Mouse (Mus musculus): ENCODE results near the gene Vwa5b1.

Vwa5b1 gene

DNA sequence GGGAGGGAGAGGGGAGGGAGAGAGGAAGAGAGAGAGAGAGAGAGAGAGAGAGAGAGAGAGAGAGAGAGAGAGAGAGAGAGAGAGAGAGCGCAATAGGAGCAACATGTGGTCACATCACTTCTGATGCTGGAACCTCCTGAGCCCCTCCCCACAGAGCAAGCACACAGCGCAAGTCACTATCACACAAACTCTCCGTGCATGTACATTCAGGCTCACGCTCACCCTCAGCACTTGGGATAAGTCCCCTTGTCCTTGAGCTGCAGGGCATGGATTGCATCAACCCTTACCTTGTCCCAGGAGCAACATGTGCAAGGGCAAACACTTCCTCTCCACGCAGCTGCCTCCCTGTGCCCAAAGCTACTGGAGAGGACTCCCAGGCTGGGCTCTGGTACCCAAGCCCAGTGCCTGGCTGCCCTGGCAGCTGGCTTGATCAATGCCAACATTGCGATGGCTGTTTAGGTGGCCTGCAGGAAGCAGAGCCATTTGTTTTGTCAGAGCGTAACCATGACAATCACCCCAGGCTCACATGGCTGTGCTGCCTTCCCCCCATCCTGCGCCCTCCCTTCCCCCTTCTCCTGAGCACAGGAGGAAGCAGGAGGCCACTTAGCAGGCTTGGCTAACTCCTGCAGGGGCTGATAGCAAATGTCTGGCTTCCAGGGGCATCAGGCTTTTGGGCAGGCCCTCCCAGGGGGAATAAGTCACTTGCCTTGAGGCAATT, at the start of gene Vwa5b1:
Gene Vwa5b1, minus strand, starts transcription at position 457 of the 718 bp plus-strand sequence.
- DNase-seq (ENCODE audit: low read depth, low spot score): no peak

GRCm38 (mm10) chr4:138682760-138683159, 47.1 kb upstream of the Vwa5b1 start:
- DNase-seq (ENCODE audit: low read depth, low spot score): no peak

GRCm38 (mm10) chr4:138680124-138680523, 44.4 kb upstream of the Vwa5b1 start:
- DNase-seq (ENCODE audit: low read depth, low spot score): no peak

DNA sequence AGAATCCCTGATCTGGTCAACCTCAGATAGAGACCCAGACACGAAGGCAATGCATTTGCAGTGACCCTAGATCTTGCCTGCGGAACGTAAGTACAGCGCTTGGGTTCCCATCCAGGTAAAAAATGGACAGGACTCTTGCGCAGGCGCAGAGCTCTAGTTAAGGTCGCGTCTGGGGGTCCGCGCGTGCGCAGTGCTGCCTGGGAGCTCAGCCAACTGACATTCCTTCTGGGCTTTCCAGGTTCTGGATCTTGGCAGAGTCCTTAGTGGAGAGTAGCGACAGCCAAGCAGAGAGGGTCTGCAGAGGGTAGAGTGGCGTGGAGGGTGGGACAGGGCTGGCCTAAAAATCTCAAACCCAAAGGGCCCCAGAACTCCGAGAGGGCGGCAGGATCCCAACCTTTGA, 41.9 kb upstream of the Vwa5b1 start:
- DNase-seq (ENCODE audit: low read depth, low spot score): peak; percentile 54

- peak; percentile 45 for DNase-seq (ENCODE audit: low read depth, low spot score)
Measured at GRCm38 (mm10) chr4:138676480-138676879, 40.8 kb upstream of the Vwa5b1 start.

DNA sequence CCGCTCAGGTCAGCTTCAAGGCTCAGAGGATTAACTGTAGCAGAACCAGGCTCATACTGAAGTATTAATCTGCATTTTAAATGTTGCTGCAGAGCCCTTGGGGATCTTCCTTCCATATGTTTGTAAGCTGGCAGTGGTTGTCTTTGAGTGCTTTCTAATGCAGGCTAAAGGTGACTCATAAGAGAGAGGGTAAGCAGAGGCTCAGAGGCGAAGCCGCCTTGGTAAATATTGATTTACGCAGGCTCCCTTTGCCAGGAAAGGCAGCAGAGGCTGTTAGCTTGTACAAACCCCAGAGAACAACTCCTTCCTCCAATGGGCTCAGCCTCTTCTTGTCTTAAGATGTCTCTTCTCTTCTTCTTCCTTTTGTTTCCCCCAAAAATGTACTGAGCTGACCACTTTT, 36.5 kb upstream of the Vwa5b1 start:
- no peak for DNase-seq (ENCODE audit: low read depth, low spot score)

DNA sequence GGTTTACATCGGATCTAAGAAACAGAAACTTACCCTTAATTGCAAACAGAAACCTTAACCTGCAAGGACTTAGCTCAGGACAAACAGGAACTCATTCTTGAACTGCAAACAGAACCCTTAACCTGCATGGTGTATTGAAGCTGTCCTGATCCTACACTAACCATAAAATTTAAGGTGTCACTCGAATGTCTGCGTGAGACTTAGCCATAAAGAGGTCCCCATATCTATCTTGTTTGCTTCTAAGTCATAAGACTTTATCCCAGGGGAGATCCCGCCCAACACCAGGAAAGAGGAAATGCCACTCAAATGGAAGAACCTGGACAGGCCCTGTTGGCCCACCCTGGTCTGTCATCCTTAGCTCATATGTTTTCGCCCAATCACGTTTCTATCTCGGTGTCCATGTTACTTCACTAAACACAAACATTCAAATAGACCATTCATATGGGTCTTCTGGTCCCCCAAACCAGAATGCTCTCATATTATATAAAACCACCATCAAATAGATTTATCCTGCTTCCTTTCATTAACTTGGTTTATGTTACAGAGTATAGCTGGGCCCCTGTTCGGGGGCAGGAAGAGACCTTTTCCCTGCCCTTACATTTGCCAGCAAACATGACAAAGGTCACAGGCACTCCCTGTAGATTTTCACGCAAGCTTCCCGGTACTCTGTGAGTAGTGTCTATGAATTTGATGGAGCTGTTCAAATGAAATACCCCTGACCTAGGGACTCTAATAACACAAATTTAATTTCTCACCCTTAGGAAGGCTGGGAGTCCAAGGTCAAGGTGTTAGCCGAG, 34.6 kb upstream of the Vwa5b1 start:
- no peak for DNase-seq (ENCODE audit: low read depth, low spot score)

DNA sequence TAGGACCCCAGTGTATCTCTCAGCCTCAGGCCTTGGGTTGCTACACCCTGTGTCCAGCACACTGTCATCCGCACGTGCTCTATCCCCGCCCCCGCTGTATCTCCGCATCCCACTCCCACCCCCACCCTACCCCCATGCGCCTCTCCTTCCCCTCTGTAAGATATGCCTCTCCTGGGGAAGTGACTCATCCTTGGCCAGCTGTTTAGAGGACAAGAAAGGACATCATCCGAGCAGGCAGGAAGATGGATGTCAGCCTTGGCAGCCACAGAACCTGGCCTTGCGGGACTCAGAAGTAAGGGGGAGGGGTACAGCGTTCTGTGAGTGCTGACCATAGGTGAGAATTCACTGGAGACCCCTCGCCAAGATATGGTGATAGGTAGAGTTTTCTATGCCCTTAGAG, 30.8 kb upstream of the Vwa5b1 start:
- no peak for DNase-seq (ENCODE audit: low read depth, low spot score)

- DNase-seq (ENCODE audit: low read depth, low spot score): no peak
Measured at GRCm38 (mm10) chr4:138659936-138660602, 24.4 kb upstream of the Vwa5b1 start.

GRCm38 (mm10) chr4:138653056-138653455, 17.4 kb upstream of the Vwa5b1 start:
- DNase-seq (ENCODE audit: low read depth, low spot score): no peak

- DNase-seq (ENCODE audit: low read depth, low spot score): no peak
Measured at GRCm38 (mm10) chr4:138651881-138652280, 16.2 kb upstream of the Vwa5b1 start.

- DNase-seq (ENCODE audit: low read depth, low spot score): no peak
Measured at GRCm38 (mm10) chr4:138648096-138648635, 12.5 kb upstream of the Vwa5b1 start.

GRCm38 (mm10) chr4:138642272-138642671, 6.6 kb upstream of the Vwa5b1 start:
- no peak for DNase-seq (ENCODE audit: low read depth, low spot score)

DNA sequence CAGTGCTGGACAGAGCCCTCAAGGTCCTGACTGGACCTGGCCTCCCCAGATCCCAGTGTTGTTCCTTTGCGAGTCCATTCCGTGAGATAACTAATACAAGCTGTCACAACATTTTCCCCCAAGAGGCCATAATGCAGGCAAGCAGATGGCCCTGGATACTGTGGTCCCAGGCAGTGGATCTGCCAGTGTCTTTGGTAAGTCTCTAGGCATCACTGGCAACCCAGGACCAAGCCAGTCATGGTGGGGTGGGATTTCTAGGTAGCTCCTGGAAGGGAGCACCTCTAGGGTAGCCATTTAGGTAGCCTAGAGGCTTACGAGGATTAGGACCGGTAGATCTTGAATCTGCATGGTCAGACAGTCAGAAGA, 445 bp upstream of the Vwa5b1 start:
- no peak for DNase-seq (ENCODE audit: low read depth, low spot score)

DNA sequence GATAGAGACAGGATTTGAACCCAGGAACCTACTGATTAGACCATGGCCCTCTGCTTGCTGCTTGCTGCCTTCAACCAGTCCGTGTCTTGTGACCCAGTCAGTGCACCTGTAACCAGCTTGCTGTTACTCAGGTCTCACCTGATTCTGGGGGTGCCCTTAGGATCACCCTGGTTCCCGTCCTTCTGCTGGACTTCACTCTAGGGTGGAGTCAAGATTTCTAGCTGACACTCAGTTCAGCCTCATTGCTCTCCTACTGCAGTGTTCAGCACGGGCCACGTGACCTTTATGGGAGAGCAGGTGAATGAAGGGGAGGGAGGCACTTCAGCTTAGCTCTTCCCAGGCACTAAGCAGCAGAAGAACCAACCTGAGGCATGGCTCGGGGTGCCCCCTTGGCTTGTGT, 7.4 kb downstream of the Vwa5b1 start:
- DNase-seq (ENCODE audit: low read depth, low spot score): no peak

- DNase-seq (ENCODE audit: low read depth, low spot score): no peak
Measured at GRCm38 (mm10) chr4:138614454-138614853, 21.2 kb downstream of the Vwa5b1 start.

DNA sequence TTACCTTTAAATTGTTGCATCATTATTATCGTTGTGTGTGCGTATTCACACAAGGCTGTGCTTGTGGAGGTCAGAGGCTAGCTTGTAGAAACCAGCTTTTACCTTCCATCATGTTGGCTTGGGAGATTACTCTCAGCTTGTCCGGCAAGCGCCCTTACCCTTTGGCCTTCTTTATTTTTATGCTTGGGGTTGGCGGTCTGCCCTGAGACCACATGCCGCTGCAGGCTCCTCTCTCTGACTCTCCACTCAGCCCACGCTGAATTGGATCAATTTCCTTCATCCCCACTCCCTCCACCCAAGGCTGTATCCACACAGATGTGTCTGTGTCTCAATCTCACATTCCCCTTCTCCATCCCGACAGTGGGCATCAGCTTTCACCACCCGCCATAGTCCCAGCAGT, 33.8 kb downstream of the Vwa5b1 start:
- no peak for DNase-seq (ENCODE audit: low read depth, low spot score)

- peak; percentile 16 for DNase-seq (ENCODE audit: low read depth, low spot score)
Measured at GRCm38 (mm10) chr4:138597904-138598347, 37.8 kb downstream of the Vwa5b1 start.

- DNase-seq (ENCODE audit: low read depth, low spot score): no peak
Measured at GRCm38 (mm10) chr4:138596391-138597130, 39.1 kb downstream of the Vwa5b1 start.

- no peak for DNase-seq (ENCODE audit: low read depth, low spot score)
Measured at GRCm38 (mm10) chr4:138584946-138585345, 50.7 kb downstream of the Vwa5b1 start.

DNA sequence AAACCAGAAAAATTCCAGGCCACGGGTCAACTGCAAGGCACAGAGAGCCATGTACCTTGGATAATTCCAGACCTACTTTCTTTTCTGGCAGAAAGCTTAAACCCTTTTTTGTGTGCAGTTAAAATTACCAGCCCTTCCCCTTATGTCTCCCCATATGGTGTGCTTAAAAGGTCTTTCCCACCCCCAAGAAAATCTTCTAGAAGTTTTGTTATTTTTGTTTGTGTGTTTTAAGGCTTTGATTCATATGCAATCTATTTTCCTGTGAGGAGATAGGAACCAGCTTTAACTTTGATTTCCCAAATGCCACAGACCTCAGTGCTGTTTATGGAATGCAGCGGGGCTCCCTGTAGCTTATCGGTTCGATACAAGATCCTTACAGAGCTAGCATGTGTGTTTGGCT, 53.2 kb downstream of the Vwa5b1 start:
- no peak for DNase-seq (ENCODE audit: low read depth, low spot score)
